Mouse (Mus musculus) ZHBTc4 (cell line): ENCODE measurements around the gene Amfr.

ENCODE experiments used
- DNase-seq: peaks from one replicate; pipeline ENCODE4 v3.0.0-alpha.2; 2011; ENCODE audit warnings: low read depth, low spot score

Amfr gene

DNA sequence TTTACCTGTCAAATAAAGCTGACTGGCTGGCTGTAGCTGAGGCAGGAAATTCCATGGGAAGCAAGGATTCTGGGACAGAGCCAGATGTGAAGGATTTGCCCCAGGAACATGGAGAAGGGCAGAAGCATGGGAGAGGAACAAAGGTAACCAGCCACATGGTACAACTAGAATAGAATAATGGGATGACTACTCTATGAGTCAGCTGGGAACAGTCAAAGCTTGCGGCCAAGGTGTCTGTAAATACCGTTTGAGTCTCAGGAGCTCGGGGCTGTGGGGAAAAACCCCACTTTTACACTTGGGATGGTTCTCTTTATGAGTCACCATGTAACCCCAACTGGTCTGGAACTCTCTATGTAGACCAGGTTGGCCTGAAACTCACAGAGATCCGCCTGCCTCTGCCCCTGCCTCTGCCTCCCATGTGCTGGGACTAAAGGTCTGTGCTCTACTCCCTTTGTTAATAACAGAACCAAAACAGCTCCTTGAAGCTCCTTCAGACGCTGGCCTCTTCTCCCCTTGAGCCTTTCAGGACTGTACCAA is 30.9 kb downstream of the Amfr start:
- no peak for DNase-seq

DNA sequence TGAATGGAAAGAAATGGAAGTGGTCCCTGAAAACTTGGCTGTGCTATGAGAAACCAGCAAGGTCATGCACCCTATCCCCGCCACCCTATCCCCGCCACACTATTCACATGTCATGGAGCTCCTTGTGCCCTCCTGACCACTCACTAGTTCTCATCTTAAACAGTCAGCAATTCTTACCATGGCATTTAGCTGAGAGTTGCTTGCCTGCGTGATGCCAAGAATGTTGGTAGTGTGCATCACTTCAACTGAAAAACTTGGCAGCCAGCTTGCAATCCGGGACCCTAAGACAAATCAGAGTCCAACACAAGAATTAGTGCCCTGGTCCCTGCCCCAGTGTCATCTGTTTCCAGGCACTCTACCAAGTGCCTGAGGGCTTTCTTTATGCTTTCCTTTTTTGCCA is 32.5 kb downstream of the Amfr start:
- no peak for DNase-seq

DNA sequence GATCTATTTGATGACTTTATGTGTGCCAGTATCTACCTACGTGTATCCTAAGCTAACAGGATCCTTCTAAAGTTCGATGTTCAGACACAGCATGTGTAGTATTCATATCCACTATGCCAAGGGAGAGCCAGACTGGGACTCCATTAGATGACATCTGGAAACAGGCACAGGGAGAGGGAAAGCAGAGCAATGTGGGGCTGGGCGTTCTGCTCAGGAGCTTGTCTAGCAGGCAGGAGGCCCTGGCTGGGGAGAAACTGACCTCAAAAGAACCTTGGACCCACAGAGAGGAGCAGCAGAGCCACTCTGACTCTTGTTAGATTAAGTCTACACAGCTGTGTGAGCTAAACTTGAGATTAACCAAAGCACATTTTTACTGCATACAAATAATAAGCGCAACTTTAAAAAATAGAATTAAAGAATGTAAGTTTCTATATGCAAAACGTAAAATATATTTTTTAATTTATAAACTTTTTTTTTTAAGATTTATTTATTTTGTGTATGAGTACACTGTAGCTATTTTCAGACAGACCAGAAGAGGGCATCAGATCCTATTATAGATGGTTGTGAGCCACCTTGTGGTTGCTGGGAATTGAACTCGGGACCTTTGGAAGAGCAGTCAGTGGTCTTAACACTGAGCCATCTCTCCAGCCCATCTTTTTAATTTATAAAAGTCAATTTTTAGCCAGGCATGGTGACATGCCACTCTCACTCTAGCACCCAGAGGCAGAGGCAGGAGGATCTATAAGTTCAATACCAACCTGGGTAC is 36.0 kb downstream of the Amfr start:
- no peak for DNase-seq

DNA sequence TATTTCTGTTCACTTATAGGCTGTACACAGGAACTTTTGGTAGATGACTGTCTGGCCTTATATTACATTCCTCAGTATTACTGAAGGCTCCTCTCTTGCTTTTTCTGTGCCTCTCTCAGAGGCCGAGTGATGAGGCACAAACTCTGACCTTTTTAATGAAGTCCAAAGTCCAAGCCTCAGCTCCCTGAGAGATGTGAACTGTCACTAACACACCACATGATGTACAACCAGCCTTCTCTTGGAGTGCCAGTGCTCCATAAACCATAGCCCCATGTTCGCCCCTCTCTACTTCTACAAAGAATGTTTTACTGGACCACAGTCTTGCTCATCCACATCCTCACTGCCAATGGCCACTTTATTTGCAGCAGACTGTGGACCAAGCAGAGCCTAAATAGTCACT is 37.3 kb downstream of the Amfr start:
- no peak for DNase-seq

DNA sequence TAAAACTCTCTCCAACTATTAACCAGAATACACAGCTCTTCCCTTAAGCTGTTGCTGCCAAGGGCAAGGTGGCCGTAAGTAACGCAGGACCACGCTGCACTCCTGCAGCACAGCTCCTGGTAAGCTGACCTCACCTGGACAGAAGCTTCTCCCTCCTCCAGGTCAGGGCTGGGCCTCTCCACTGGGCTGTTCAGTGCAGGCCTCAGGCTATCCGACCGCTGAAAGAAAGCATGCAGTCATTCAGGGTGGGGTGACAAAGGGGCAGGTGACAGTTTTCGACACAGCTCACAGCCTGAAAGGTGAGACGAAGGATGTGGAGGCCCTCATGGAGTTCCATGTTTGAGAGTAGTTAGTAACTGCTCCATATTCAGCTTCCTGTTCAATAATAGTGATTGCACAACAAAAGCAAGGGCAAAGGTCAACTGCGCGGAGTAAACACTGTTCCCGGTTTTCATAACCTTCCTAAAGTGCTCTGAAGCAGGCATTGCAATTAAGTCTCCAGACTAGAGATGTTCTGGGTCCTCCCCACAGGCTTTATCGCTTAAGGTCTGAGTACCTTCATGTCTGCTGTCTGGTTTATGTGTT is 37.9 kb downstream of the Amfr start:
- DNase-seq = no peak

DNA sequence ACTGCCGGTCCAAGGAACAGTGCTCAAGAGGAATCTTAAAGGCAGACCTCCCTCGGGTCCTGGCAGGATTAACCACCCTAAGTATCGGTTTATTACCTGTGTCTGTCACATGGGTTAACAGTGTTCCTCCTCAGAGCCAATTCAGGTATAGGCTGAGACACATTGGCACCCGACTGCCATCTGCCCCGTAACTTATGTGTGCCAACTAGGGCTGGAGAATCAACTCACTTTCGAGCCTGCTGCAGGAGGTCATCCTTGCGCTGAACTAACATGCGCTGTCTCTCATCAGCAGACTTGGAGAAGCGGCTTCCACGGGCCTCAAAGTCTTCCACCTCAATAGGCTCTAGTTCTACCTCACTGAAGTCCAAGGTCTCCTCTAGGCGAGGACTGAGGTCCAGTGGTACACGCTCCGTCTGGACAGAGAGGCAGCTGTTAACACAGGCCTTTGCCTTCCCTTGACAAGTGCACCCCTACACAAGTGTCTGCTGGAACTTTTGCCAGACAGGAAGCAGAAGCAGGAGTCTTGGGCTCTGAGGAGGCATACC is 38.7 kb downstream of the Amfr start:
- DNase-seq = no peak

DNA sequence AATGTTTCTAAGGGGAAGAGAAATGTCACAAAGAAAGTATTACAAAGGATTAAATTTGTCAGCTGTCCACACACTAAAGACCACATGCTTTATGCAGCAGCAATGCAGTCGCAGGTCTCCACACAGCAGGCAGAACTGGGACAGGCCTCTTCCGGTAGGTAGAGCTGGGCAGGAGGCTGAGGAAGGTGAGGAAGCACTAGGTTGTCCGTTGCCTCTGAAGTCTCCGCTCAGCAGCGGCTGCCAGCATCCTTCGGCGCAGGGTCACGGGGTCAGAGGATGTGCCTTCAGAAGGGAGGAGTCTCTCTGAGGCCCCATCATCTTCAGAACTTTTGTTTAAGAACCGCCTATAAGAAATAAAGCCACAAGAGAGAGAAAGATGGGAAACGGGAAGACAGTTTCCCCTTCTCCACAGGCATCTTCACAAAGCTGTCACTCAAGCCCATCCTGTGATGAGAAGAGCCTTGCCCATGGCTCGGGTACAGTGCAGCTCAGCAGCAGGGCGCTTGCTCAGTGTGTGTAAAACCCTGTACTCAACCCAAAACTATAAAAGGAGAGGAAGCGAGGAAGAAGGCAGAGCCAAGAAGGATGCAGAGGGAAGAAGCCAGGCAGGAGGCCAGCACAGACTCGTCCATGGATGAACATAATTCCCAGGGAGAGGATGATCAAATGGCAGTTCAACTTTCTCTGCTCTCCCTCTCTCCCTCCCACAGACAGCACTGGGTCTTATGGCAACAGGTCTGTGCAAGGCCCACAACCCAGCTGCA is 39.5 kb downstream of the Amfr start:
- DNase-seq = no peak

DNA sequence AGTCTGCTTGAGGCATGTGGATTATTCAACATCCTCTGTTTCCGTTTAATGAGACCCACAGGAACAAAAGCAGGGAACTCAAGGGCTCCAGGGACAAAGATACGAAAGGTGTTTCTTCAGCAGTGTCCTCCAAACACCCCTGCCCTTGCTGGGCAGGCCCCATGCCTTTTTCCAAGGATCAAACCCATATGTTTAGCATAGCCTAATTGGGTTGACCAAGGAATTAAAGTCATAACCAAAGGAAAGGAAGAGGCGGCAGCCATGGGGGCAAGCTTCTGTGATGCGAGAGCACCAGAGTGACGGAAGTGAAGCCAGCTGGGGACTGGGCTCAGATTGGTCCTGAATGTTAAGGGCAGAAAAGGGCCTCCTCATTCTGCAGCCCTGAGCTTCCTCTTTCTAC is 40.4 kb downstream of the Amfr start:
- no peak for DNase-seq

DNA sequence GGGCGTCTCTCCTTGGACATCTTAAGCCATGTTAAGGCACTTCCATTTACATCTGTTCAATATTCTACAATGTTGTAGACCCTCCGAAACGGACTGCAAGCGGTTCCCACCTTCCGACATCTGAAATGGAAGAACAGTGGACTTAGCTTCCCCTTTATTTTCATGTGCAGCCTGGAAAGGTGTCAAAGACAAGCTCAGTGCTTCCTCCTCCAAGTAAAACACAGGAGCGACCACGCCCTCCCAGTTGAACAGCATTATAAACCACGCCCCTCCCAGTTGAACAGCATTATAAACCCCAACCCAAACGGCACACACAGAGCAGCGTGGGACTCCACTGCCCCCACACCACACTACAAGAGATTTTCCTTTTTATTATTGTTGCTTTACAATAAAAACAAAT is 41.2 kb downstream of the Amfr start:
- DNase-seq = peak; percentile 18

DNA sequence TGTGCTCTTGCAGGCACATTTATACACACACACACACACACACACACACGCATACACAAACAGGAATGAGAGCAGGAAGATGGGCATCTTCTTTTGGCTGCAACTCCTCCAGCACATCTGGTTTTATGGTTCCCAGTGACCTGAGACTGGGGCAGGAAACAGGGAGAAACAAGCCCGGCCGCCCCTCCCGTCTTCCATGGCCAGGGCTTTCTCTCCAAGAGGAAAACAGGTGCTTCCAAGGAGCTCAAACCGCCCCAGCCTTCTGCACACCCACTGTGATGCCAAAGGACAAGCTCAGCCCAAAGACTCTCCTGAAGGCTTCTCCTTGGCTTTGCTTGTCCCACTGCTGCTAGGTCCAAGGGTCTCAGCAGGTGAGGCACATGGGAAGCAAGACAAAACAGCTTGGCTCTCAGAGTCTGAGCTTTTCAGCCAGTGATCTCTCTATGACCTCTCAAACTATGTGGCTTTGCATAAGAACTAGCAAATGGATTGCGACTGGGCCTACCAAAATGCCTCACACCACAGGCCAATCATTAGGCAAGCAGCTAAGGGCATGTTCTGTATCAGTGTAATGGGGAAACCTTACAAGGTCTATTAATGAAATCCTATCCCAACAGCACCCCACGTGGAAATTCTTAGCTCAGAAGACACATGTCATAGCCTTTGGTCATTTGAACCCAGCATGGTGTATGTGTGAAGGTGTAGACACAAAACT is 42.9 kb downstream of the Amfr start:
- no peak for DNase-seq

DNA sequence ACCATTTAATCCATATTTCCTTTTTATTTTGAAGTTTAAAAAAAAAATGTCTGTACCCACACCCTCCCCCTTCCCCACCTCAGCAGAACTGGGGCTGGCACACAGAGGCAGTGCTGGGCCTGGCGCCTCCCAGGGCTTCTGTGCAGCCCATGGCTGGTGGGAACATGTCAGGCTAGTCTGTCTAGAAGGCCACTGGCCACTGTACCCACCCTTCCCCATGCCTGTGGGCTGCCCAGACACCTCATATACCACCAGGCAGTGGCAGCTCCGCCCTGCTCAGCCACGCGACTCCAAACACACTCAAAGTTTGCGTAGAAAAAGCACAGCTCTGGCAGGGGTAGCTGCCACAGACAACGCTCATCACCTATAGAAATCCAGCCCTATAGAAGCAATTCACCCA is 44.3 kb downstream of the Amfr start:
- DNase-seq = no peak

DNA sequence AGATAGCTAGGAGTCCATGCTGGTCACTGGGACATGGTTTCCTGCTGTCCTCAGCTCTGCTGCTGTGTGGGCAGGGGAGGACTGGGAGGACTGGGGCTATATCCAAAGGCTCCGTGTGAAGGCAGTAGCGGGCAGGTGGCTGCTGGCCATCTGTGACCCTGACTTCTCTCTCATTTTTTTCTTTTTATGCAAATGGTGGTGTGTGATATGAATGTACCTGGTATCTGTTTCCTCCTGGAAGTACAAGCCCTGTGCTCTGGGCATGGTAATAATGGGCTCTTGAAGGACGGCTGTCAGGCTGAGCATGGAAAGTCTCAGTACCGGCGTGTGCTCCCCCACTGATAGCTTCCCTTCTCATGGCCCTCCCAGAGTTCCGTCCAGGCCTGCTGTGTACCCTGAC is 51.7 kb downstream of the Amfr start:
- no peak for DNase-seq

DNA sequence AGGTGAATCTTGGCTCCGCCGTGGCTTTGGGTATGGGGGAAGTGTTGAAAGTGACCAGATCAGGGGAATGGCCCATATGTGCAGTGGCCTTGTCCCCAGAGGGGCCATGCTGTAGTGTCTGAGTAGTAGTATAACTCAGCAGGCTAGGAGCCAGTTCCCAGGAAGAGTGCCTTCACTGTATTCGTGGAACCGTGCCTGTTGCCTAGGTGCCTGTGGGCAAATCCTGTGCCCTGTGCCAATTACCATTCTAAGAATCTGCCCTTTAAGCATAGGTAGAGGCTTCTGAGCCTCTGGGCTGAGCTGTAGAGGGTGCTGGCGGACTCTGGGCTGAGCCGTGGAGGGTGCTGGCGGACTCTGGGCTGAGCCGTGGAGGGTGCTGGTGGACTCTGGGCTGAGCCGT is 54.2 kb downstream of the Amfr start:
- DNase-seq = no peak

DNA sequence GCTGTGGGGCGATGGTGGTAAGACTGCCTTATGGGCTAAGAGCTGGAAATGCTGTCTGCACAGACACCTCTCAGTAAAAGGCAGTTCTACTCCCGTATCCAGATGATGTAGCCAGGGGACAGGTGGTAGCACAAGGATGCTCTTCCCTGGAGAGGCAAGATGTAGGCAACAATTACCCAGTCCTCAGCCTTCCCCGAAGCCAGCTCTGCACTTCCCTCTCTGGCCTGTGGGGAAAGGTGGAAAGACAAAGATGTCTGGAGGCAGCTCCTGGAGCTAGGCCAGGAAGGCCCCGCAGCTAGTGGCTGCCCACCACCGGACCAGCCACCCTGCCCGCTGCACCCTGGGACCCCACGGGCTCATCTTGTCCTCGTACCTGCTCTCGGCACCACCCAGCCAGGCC is 60.1 kb downstream of the Amfr start:
- DNase-seq = peak; percentile 44

DNA sequence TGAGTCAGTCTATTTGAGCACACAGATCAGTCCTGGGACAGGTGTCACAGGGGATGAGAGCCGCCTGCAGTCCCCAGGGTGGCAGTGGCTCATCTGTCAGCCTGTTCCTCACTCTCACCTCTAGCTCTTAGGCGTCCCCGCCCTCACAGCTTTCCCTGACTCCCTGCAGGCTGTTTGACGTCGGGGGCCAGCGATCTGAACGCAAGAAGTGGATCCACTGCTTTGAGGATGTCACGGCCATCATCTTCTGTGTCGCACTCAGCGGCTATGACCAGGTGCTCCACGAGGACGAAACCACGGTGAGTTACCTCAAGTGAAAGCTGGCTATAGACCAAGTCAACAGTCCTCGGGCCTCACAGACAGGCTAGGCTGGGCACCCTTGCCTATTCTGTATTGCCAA is 62.5 kb downstream of the Amfr start:
- no peak for DNase-seq

DNA sequence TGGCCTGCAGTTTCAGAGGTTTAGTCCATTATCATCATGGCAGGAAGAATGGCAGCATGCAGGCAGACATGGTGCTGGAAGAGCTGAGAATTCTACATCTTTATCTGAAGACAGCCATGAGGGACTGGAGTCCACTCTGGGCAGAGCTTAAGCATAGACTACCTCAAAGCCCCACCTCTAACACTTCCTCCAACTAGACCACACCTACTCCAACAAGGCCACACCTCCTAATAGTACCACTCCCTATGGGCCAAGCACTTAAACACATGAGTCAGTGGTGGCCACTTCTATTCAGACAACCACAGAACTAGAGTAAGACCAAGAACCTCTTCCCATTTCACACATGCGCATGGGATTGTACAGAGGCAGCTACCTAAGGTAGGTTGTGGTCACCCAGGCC is 66.2 kb downstream of the Amfr start:
- no peak for DNase-seq

DNA sequence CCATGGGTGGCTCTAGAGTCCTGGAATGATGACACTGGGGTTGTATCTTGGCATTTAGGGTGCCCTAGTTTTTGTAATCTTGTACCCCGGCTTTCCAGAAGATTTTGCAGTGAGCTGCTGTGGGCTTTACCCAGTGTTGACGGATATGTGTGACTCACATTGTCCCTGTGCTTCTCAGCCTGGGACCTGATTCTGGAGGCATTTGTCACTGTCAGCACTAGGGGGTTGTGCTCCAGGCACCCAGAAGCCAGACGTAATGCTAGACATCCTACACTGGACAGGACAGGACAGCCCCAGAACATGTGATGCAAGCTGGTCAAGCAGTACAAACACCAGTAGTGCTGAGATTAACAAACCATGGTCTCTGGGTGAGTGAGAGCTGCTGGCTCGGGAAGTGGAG is 66.9 kb downstream of the Amfr start:
- DNase-seq = no peak

DNA sequence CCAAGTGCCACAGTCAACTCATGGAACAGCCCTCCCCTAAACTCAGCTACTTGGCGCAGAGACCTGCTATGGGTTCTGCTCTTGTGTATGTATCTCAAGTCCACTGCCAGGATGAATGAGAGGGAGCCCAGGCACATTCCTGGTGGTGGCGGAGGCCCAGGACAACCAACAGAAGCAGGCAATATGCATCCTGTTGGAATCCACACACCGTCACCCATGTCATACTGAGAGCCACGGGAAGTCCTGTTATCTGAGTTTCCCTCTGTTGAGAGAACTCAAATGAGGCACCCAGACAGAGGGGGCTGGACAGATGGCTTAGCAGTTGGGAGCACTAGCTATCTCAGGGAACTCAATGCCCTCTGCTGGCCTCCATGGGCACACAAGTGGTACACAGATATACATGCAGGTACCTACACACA is 71.0 kb downstream of the Amfr start:
- no peak for DNase-seq

DNA sequence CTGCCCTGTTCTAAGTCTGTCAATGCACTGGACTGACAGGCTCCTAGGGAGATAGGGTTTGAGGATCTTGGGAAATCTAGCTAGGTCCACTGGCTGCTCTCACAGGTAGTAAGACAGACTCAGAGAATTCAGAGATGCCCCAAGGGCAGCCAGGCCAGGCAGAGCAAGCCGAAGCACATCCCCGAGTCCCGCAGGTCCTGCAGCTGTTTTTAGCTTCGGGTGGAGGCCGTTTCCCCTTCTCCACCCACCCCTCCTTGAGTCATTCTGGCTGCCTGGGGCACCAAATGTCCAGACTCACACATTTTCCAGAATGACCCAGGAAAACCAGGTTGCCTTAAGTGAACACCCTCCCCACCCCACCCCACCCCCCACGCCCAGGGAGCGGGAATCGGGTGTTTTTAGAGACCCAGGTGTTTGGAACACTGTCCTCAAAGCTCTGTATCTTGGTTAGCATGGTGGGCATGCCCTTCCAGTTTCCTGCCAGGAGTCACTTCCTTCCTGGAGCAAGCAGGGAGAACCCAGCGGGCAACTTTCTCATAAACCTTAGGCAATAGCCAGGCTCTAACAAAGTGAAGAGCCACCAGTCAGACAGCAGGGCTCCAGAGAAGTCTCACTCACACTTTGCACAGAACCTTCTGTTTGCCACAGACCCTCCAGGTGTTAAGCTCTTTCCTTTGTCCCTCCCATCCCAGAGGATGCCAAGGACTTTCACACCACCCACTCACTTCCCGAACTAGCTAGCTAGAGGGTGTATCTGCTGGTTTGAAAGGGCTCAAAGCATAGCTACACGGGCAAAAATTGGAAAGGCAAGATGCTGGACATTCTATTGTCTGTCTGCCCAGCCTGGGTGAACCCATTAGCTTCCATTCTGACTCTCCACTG is 71.9 kb downstream of the Amfr start:
- peak; percentile 12 for DNase-seq

DNA sequence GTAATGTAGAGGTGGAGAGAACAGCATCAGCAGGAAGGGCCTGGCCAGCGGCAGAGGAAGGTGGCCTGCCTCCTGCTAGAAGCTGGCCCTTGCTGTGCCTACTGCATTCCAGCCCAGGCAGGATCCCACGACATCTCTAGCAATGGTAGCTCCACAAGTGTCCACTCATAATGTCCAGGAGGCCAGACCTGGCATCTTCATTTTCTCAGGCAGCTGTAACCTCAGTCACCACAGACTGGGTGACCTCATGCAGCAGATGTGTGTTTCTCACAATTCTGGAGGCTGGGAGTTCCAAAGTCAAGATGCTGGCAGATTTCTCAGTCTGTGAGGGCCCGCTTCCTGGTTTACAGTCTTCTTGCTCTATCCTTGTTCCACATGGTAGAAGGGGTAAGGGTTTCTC is 74.4 kb downstream of the Amfr start:
- no peak for DNase-seq

DNA sequence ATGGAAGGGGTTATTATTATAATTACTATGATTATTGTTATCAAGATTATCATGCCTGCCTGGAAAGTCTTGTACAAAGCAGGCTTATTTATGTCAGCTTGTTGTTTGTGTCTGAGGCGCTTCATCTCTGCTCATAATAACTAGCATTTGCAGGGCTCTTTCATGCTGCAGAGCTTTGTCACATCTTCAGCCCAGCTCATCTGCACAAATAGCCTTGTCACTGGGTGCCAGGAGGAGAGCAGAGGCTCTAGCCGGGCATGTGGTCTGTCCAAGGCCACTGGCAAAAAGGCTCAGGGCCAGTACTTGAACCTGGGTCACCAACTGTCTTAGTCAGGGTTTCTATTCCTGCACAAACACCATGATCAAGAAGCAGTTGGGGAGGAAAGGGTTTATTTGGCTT is 79.4 kb downstream of the Amfr start:
- DNase-seq = no peak
